Mouse (Mus musculus) Patski (cell line): ENCODE results near the gene Cadps2. TPM values are rescaled to one million over a fixed set of nuclear protein-coding genes. Genes with fewer than 3 reads are reported as not detected.

ENCODE experiments used
- ATAC-seq: fragments of 100-300 bp; one replicate; pipeline ENCODE4 v1.8.0; 2021
- CTCF ChIA-PET: fragments of 350-600 bp; sonication (Branson Sonifier 250); formaldehyde crosslinking; loops from one replicate; lab custom pipeline; 2022; ENCODE audit warnings: inconsistent platforms; lab: Charles Lee
- POLR2A ChIA-PET: fragments of 350-600 bp; sonication (Branson Sonifier 250); formaldehyde crosslinking; loops from one replicate; lab custom pipeline; 2022; ENCODE audit warnings: antibody characterized with exemption, inconsistent platforms; lab: Charles Lee
- DNase-seq: peaks from one replicate; pipeline ENCODE4 v3.0.0-alpha.2; 2011; ENCODE audit warnings: low read depth, low spot score
- H3K27me3 ChIP-seq: fragments of 371-371 bp; one replicate; pipeline ENCODE4 v1.5.1; 2021
- CTCF ChIP-seq: fragments of 100-300 bp; IDR thresholded peaks from one replicate; pipeline ENCODE4 v1.5.1; 2021
- in situ Hi-C: fragments of 300-500 bp; cut with MboI; formaldehyde crosslinking; loops from 3 replicates; pipeline ENCODE4 v1.11.1; 2018; ENCODE audit warnings: low pct_unique_long_range_greater_than_20kb, mixed read lengths
- polyA plus RNA-seq: library from polyadenylated mRNA; unstranded; gene quantifications from one replicate; pipeline ENCODE4 v1.2.3, GENCODE M21; 2021

Gene Cadps2
- polyA plus RNA-seq, 1 experiment from 2014 or later = 0.09 TPM

DNA sequence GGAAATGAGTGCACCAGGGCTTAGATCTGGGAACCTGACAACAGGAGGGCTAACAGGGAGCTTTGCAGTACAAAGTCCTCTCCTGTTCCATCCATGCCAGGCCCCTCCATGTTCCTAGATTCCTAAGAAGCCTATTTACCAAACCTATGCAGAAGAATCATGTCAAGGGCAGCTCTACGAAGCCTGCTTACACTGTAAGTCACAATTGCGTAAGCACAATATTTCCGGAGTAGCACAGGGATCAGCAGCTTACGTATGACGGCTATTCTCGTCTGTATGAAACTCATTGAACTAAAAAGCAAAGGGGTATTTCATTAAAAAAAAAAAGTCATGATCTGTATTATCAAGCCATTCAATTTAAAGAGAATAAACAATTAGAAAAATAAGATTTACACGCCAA lies 462.9 kb downstream of the Cadps2 start:
- no peak for TF ChIP-seq CTCF
- ChIA-PET POLR2A (no interaction called here), CTCF (no interaction called here)
- DNase-seq (no peak), ATAC-seq (no peak)
- in situ Hi-C loops = no loop called here
- peaks cover 1% of the 10 kb centered on the region for H3K27me3 ChIP-seq

DNA sequence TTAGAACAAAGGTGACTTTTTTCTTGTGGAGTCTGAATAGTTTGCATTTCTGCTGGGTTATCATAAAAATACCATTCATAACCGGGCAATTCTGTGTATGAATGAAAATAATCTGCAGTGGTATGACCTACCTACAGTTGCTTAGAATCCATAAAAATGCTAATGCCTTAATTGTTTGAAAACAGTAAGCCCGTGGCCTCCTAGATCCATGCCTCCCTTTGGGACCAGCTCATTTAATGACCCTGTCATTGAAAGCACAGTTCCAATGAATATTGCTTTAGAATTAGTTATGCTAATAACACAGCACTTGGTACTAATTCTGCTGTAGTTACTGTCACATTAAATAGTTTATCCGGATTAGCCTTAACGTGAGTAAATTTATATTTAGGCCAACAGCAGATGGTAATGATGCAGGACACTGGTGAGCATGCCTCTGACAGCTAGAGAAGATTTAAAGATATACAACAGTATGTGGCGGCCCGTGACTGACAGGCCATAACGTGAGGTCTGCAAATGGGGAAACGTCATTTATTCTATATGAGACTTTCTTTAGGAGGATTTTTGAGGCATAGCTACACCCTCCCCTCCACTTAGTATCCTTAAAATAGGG lies 477.3 kb downstream of the Cadps2 start:
- DNase-seq = no peak
- CTCF ChIA-PET = no interaction called here
- in situ Hi-C loops = no loop called here
- H3K27me3 ChIP-seq = peaks cover 5% of the 10 kb centered on the region
- no peak for TF ChIP-seq CTCF
- ATAC-seq = no peak
- POLR2A ChIA-PET = no interaction called here

DNA sequence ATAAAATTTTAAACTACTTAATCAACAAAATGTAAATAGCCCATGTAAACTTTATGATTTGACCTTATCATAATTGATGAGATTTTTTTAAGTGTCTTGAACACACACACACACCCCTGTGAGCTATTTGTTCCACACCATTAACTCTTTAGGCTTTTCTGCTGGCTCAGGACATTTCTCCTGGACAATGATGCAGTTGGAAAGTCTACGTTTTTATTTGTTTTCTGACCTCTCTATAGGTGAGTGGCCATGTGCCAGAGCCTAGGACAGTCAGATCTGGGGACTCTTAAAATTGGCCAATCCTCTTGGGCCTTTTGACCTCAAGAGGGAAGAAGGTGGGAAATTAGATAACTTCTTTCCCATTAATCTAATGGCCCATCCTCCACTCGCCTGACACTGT lies 478.6 kb downstream of the Cadps2 start:
- POLR2A ChIA-PET = no interaction called here
- ATAC-seq (no peak), DNase-seq (no peak)
- TF ChIP-seq CTCF = no peak
- peaks cover 5% of the 10 kb centered on the region for H3K27me3 ChIP-seq
- CTCF ChIA-PET = no interaction called here
- in situ Hi-C loops = no loop called here

DNA sequence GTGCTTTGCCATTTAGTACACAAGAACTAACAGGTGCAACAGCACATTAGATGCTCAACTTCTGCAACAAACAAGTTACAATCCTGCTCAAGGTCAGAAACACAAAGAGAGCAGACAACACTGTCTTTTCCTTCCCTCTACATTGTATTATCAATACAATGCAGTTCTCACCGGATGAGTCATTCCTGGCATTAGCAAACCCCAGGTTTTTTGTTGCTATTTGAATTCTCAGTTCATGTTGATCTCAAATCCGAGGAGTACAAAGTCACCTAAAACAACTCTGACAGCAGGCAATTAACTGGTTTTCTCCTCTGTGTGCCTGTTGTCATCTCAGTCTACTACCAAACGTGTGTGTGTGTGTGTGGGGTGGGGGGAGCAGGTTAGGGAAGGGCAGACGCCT lies 483.1 kb downstream of the Cadps2 start:
- ChIA-PET POLR2A (no interaction called here), CTCF (no interaction called here)
- in situ Hi-C loops = no loop called here
- peaks cover 5% of the 10 kb centered on the region for H3K27me3 ChIP-seq
- DNase-seq (no peak), ATAC-seq (no peak)
- TF ChIP-seq CTCF = no peak

DNA sequence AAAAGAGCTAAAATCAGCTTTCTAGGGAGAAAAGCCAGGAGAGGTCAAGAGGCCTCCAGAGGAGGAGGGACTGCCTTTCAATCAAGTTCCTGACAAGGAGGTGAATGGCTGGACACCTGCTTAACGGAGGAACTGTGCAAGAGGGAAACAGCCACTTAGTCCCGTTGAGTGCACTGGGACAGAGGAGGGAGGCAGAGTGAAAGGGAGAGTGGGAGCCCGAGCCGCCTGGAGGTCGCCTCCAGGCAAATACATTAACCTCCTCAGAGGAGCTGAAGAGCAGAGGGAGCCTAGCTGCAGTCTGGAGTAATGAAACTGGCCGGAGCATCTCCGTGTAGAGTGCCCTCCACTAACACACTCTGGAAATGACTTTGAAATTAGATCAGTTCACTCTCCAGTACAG lies 485.7 kb downstream of the Cadps2 start:
- TF ChIP-seq CTCF = no peak
- no peak for DNase-seq
- in situ Hi-C loops = no loop called here
- CTCF ChIA-PET = no interaction called here
- POLR2A ChIA-PET = no interaction called here
- ATAC-seq = no peak
- peaks cover 5% of the 10 kb centered on the region for H3K27me3 ChIP-seq

DNA sequence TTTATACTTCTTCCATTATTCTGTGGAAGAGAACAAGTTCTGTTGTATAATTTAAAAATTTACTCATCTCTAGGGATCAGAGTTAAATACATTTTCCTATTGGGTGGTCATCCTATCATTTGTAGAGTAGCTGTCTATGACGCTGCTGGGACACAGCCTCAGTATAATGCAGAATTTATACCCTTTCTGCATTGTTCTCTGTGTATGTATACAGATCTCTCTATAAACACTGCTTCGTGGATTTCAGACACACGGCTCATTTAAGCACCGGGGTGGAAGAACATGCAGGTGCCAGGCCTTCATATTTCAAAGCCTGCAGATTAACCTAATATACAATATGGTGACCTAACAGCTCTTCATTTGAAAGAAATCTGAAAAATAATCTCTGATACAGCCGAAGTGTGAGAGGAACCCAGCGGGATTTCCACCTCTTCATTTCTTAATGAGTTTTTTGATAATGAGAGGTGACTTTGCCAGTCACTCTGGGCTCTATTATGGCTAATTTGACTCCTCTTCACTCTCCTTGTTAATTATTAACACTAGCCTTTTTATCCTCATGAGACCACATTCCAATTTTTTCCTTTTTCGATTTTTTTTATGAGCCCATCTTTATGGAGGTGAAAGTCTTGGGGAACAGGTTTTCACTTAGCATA lies 501.7 kb downstream of the Cadps2 start:
- H3K27me3 ChIP-seq = no peaks in the 10 kb centered on the region
- DNase-seq (no peak), ATAC-seq (no peak)
- in situ Hi-C loops = no loop called here
- TF ChIP-seq CTCF = no peak
- POLR2A ChIA-PET = interaction anchor here (0.6 kb wide), 1 partner anchor 498 kb away, joined by 3 read pairs; no protein-coding TSS in a partner anchor
- CTCF ChIA-PET = no interaction called here

DNA sequence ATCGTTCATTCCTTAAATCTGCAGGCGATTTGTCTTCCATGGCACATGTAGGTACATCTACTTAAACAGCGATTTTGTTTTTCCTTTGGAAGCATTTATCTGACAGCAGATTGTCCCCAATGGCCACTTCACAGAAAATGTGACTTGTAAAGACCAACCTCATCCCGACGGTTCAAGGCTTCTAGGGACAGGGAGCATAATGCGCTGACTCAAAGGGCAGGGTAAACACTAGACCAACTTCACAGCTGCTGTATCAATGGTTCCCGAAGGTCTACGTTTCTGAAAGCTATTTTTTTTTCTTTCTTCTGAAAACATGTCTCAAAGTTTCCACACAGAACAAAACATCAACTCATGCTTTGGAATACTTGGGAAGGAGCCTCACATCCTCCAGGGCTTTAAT lies 524.3 kb downstream of the Cadps2 start:
- no peak for TF ChIP-seq CTCF
- in situ Hi-C loops = no loop called here
- ATAC-seq (no peak), DNase-seq (no peak)
- CTCF ChIA-PET = no interaction called here
- POLR2A ChIA-PET = no interaction called here
- H3K27me3 ChIP-seq = peaks cover 3% of the 10 kb centered on the region

DNA sequence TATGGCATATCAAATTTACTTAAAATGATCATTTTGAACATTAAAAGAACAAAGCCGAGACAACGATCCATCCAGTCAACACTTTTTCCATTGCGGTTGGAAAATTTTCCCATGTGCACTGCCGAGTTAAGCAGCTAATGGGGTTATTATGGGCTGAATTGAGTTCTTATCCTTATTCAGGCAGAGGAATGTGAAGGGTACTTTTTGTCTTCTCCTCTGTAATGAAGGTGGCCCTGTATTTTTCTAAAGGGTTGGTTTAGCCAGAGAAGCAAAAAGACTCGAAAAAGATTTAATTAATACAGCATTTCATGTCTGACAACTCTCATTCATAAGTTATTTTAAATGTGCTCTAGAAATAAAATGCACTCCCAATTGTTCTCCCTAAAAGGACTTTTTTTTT lies 524.9 kb downstream of the Cadps2 start:
- TF ChIP-seq CTCF = no peak
- ChIA-PET CTCF (no interaction called here), POLR2A (no interaction called here)
- no peak for ATAC-seq
- in situ Hi-C loops = no loop called here
- peaks cover 3% of the 10 kb centered on the region for H3K27me3 ChIP-seq
- DNase-seq = no peak

DNA sequence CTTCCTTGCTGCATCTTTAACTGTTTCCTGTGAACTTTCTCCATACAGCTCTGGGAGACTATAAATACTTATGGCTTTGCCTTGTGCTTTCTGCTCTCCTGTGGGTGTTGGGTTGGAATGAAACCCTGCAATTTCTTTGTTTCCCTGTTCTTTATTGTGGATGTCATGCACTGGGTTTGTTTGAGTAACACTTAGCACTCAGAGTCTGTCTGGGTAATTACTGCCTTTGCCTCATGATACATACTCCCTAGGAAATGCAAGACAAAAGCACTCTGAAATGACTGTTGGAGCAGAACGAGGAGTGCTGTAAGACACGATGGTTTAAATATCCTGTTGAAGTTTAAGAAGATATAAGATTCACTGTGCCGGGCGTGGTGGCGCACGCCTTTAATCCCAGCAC lies 533.2 kb downstream of the Cadps2 start:
- no peak for DNase-seq
- CTCF ChIA-PET = no interaction called here
- POLR2A ChIA-PET = no interaction called here
- in situ Hi-C loops = no loop called here
- TF ChIP-seq CTCF = no peak
- peaks cover 3% of the 10 kb centered on the region for H3K27me3 ChIP-seq
- no peak for ATAC-seq

DNA sequence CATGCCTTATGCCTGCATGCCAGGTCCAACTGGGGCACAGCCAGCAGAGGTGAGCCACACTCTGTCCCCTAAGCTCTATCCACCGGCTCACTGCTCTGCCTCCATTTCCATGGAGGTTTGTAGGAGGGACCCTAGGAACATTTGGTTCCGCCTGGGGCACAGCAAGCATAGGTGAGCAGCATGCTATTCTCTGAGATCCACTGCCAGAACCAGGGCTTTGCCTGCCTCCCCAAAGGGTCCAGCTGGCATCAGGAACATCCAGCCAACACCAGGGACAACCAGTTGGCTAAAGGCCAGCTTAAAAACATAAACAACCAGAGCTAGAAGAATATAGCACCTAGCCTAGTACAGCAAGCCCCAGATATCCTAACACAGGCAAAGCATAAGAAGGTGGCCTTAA lies 540.6 kb downstream of the Cadps2 start:
- ChIA-PET CTCF (no interaction called here), POLR2A (no interaction called here)
- no peak for TF ChIP-seq CTCF
- ATAC-seq (no peak), DNase-seq (no peak)
- H3K27me3 ChIP-seq = no peaks in the 10 kb centered on the region
- in situ Hi-C loops = no loop called here

DNA sequence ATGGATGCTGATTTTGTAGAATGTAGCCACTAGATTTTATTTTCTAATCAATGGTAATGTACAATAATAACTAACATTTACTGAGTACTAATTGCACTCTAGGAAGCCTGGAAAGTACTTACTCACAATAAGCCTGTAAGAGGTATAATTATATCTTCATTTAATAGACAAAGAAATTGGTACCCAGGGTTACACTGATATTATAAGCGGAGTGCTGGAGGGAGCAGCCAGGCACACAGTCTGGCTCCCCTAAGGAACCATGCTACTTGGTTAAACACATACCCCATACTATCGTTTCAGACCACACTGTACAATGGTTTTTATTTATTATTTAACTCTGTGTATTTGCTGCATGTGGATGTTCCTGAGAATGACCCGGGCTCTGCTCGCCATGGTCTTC lies 544.5 kb downstream of the Cadps2 start:
- in situ Hi-C loops = no loop called here

More for the DNA sequence above, 544.5 kb downstream of the Cadps2 start:
- H3K27me3 ChIP-seq = peaks cover 3% of the 10 kb centered on the region
- POLR2A ChIA-PET = no interaction called here
- DNase-seq = no peak
- no peak for TF ChIP-seq CTCF
- no peak for ATAC-seq
- CTCF ChIA-PET = interaction anchor here (1.1 kb wide), 1 partner anchor 21 kb away, joined by 3 read pairs; no protein-coding TSS in a partner anchor
